Mouse (Mus musculus) embryonic facial prominence, embryonic 14.5 days (tissue): ENCODE data around the gene Lrp6. TPM values are rescaled to one million over a fixed set of nuclear protein-coding genes. Genes with fewer than 3 reads are reported as not detected.
A peak's percentile ranks its signal among the peaks of the same experiment; 100 is the strongest.

Experiments
- ATAC-seq: fragments of 200-750 bp; cut with Nextera tagmentation; 2 replicates; pipeline ENCODE4 v1.8.0; 2017; ENCODE audit warnings: low read depth, moderate number of reproducible peaks, moderate TSS enrichment
- DNase-seq: peaks from one replicate; pipeline ENCODE4 v3.0.0-alpha.2; 2015; ENCODE audit warnings: low spot score
- H3K27ac ChIP-seq: fragments of 300-500 bp; sonication (generic); replicated peaks from 2 replicates; pipeline ENCODE4 v1.5.1; 2014; ENCODE audit warnings: low read depth, mild to moderate bottlenecking, low read length, moderate library complexity
- H3K27me3 ChIP-seq: fragments of 300-500 bp; sonication (generic); replicated peaks from 2 replicates; pipeline ENCODE4 v1.6.1; 2014; ENCODE audit warnings: low read length; ENCODE audit not compliant: control insufficient read depth, insufficient read depth
- H3K36me3 ChIP-seq: fragments of 300-500 bp; sonication (generic); 2 replicates; pipeline ENCODE4 v1.6.1; 2014; ENCODE audit warnings: low read length, mixed read lengths; ENCODE audit not compliant: control insufficient read depth, insufficient read depth
- H3K4me1 ChIP-seq: fragments of 300-500 bp; sonication (generic); 2 replicates; pipeline ENCODE4 v1.6.1; 2014; ENCODE audit warnings: antibody characterized with exemption, low read length; ENCODE audit not compliant: control insufficient read depth, insufficient read depth
- H3K4me2 ChIP-seq: fragments of 300-500 bp; sonication (generic); 2 replicates; pipeline ENCODE4 v1.6.1; 2014; ENCODE audit warnings: low read depth, mild to moderate bottlenecking, low read length, moderate library complexity, mixed read lengths
- H3K4me3 ChIP-seq: fragments of 300-500 bp; sonication (generic); 2 replicates; pipeline ENCODE4 v1.5.1; 2014; ENCODE audit warnings: low read depth, mild to moderate bottlenecking, low read length
- H3K9ac ChIP-seq: fragments of 300-500 bp; sonication (generic); 2 replicates; pipeline ENCODE4 v1.6.1; 2014; ENCODE audit warnings: low read depth, mild to moderate bottlenecking, low read length, moderate library complexity, mixed read lengths
- H3K9me3 ChIP-seq: fragments of 300-500 bp; sonication (generic); 2 replicates; pipeline ENCODE4 v1.6.1; 2016; ENCODE audit warnings: low read length; ENCODE audit not compliant: control insufficient read depth
- WGBS: fragments of 180-500 bp; shearing (Covaris S2); extraction: QIAGEN DNeasy Blood & Tissue Kit; methylation state at CpG from one replicate; pipeline ENCODE4 v1.1.7; 2014; 5-methylcytosine and 5-hydroxymethylcytosine counted together
- polyA plus RNA-seq: library from polyadenylated mRNA; unstranded; fragments of >200 nt; fragmentation: Nextera tagmentation; extraction: Ambion mirVana; gene quantifications from 2 replicates; pipeline ENCODE4 v1.2.1, GENCODE M21; 2014

The Lrp6 gene
- polyA plus RNA-seq = 38.7 and 39.8 TPM in 2 replicates

DNA sequence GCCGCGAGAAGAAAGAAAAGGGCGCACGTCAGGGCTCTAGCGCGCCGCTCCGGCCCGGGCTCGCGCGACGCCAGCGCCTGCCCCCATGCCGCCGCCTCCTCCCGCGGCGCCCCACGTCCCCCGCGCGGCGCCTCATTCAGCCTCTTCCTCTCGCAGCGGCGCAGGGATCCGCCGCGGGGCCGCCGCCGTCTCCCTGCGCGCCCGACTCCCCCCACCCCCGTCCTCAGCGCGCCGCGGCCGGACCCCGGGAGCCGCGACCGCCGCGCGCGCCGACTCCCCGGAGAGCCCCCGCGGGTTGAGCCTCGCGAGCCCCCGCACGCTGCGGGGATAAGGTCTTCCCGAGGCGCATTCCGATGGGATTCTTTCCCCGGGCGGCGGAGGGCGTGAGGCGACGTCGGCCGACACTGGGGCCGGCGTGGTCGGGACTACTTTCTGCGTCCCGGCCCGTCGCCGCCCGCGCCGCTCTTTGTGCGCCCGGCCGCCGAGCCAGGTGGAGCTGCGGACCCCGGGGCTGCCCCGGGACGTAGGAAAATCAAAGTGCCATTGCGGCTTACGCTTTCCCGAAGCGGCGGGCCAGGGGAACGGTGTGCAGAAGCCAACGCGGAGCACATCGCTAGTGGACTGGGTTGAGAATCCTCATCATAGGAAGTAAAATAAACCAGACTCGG is at the start of gene Lrp6:
Lrp6 (minus strand) TSS at position 148 of the 668 bp plus-strand sequence.
- Histone ChIP-seq H3K4me1 (peaks cover 13% of the 10 kb centered on the region), H3K27me3 (no peaks in the 10 kb centered on the region), H3K4me3 (peak within 1 kb of the TSS; percentile 91), H3K9ac (peak within 1 kb of the TSS; percentile 99), H3K27ac (peak within 1 kb of the TSS; percentile 98), H3K4me2 (peak within 1 kb of the TSS; percentile 64), H3K9me3 (no peaks in the 10 kb centered on the region), H3K36me3 (no peaks in the 10 kb centered on the region)
- peak; percentile 95 for ATAC-seq
- under 1% methylated on average over 36 of the region's 99 CpGs for WGBS
- DNase-seq = peak; percentile 94

DNA sequence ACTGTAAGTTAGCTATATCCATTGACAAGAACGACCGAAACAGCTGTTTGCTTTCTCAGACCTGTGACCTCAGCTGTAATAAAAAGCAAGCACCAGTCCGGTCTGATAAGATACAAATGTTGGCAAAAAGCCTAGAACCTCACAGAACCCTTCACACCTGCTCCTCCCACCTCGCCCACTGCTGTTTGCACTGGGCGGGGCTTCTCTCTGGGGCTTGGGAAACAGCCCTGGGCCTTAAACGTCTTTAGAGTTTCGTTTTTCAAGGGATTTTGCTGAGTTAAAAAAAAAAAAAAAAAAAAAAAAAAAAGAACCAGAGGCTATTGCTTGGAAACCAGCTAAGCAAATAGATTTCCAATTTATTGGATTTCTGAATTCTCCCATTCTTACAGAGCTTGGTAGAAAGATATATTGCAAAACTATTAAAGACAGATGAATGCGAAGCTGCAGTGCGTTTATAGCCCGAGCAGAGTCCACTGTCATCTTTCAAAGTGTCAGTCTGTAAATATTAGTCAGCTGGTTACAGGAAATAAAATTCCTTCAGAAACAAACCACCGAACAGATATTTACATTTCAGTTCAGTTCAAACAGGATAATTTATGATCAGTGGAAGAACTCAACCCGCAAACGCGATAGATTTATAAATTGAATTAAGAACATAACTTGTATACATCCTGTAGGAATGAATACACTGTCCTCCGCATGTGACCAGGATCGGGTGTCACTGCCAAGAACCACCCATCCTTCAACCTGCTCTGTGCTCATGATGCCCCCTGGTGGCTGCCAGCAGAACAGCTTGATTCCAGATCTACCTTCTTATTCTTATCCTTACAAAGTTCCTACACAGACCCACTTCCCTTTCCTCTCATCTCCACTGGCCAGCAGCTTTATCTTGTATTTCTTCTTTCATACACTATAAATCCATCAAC is 48.2 kb upstream of the Lrp6 start:
- DNase-seq = peak; percentile 91
- Histone ChIP-seq H3K4me2 (peak overlapping the region; percentile 13; the same call in 1 of the 2 replicates), H3K4me3 (no peak overlapping the region), H3K9me3 (no peaks in the 10 kb centered on the region), H3K4me1 (no peaks in the 10 kb centered on the region), H3K9ac (no peak overlapping the region), H3K36me3 (no peaks in the 10 kb centered on the region), H3K27me3 (no peaks in the 10 kb centered on the region), H3K27ac (no peak overlapping the region)
- peak; percentile 65; the same call in 1 of the 2 replicates for ATAC-seq
- WGBS = 13% methylated on average over 16 of the region's 16 CpGs

DNA sequence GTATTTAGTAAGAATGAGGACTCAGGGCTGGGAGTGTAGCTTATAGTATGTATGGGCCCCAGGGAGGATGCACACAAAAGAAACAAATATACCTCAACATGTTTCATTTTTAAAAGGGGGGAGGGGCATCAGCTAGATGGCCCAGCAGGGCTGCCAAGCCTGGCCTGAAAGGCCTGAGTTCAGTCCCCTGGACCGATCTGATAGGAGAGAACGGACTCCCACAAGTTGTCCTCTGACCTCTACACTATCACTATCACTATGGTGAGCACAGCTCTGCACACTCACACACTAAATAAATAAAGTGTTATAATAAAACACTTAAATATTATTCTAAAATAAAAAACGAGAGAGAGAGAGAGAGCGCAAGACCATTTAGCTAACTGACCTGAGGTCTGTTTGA is 47.6 kb upstream of the Lrp6 start:
- Histone ChIP-seq H3K4me2 (no peak overlapping the region), H3K9me3 (no peaks in the 10 kb centered on the region), H3K27me3 (no peaks in the 10 kb centered on the region), H3K36me3 (no peaks in the 10 kb centered on the region), H3K9ac (no peak overlapping the region), H3K27ac (no peak overlapping the region), H3K4me1 (no peaks in the 10 kb centered on the region), H3K4me3 (no peak overlapping the region)
- ATAC-seq (peak; percentile 20; the same call in 1 of the 2 replicates), DNase-seq (no peak)
- WGBS = 72% methylated on average over 4 of the region's 4 CpGs

DNA sequence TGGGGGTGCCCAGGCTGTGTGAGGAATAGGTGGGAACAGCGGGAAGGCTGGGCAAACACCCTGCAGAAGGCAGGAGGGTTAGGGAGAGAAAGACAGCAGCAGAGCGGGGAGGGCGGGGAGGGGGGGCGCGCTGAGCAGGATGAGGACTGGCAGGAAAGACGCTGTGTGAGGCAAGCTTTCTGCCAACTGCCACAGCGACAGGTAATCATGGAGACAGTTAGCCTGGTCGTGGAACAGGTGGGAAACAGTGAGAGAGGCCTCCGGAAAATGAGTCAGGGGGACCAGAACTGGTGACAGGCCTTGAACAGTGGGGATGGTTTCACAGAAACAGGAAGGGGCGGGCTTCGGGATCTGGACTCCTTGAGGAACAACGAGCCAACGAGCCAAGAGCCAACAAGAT is 45.1 kb upstream of the Lrp6 start:
- H3K27ac ChIP-seq = no peak overlapping the region
- no peak for ATAC-seq
- no peaks in the 10 kb centered on the region for H3K36me3 ChIP-seq
- H3K9ac ChIP-seq = no peak overlapping the region
- H3K9me3 ChIP-seq = no peaks in the 10 kb centered on the region
- H3K4me2 ChIP-seq = no peak overlapping the region
- no peaks in the 10 kb centered on the region for H3K27me3 ChIP-seq
- 70% methylated on average over 13 of the region's 13 CpGs for WGBS
- H3K4me3 ChIP-seq = no peak overlapping the region
- DNase-seq = no peak
- peaks cover 1% of the 10 kb centered on the region; the same call in 1 of the 2 replicates for H3K4me1 ChIP-seq

GRCm38 (mm10) chr6:134610380-134610779 is 43.6 kb upstream of the Lrp6 start:
- DNase-seq (no peak), ATAC-seq (no peak)
- Histone ChIP-seq H3K9ac (no peak overlapping the region), H3K27ac (no peak overlapping the region), H3K36me3 (no peaks in the 10 kb centered on the region), H3K27me3 (no peaks in the 10 kb centered on the region), H3K4me3 (no peak overlapping the region), H3K4me2 (no peak overlapping the region), H3K4me1 (peaks cover 10% of the 10 kb centered on the region), H3K9me3 (no peaks in the 10 kb centered on the region)
- WGBS = 75% methylated on average over 9 of the region's 9 CpGs

DNA sequence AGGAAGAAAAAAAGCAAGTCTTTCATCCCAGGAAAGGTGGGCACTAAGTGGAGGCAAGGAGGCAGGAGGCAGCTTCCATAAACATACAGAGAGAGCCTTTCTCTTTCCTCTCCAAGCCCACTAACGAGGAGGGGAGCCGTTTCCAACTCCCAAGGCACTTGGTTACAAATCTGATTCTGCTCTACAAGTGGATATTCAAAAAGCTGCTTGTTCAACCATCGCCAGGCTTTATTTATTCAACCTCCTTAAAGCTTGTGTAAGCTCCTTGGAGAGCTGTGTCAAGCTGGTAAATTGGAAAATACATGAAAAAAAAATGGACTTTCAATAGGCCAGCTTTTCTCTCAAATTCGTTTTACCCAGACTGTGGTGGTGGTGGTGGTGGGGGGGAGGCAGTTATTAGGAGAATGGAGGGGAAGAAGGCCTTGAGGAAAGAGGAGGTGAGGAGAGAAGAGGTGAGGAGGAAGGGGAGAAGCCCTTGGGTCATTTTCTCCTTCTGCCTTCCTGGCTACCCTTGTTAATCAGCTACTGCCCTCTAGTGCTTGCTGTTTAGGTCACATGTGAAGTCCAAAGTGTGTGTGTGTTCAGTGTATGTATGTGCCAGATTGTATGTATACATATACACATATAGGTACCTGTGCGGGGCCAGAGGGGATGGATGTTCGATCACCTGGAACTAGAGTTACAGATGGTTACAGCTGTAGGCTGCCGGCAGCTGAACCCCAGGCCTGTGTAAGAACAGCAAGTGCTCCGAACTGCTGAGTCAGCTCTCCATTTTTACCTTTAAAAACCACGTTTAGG is 40.4 kb upstream of the Lrp6 start:
- Histone ChIP-seq H3K36me3 (no peaks in the 10 kb centered on the region), H3K4me3 (no peak overlapping the region), H3K27ac (peak overlapping the region; percentile 63), H3K27me3 (no peaks in the 10 kb centered on the region), H3K9ac (no peak overlapping the region), H3K4me1 (peaks cover 10% of the 10 kb centered on the region), H3K4me2 (no peak overlapping the region), H3K9me3 (no peaks in the 10 kb centered on the region)
- 44% methylated on average over 9 of the region's 9 CpGs for WGBS
- DNase-seq = peak; percentile 79
- no peak for ATAC-seq

GRCm38 (mm10) chr6:134606540-134606939 is 39.8 kb upstream of the Lrp6 start:
- H3K36me3 ChIP-seq = no peaks in the 10 kb centered on the region
- no peak overlapping the region for H3K9ac ChIP-seq
- peak; percentile 21 for DNase-seq
- 39% methylated on average over 6 of the region's 6 CpGs for WGBS
- H3K27me3 ChIP-seq = no peaks in the 10 kb centered on the region
- no peaks in the 10 kb centered on the region for H3K9me3 ChIP-seq
- no peak overlapping the region for H3K4me2 ChIP-seq
- peaks cover 16% of the 10 kb centered on the region for H3K4me1 ChIP-seq
- no peak for ATAC-seq
- no peak overlapping the region for H3K4me3 ChIP-seq
- H3K27ac ChIP-seq = peak overlapping the region; percentile 63

DNA sequence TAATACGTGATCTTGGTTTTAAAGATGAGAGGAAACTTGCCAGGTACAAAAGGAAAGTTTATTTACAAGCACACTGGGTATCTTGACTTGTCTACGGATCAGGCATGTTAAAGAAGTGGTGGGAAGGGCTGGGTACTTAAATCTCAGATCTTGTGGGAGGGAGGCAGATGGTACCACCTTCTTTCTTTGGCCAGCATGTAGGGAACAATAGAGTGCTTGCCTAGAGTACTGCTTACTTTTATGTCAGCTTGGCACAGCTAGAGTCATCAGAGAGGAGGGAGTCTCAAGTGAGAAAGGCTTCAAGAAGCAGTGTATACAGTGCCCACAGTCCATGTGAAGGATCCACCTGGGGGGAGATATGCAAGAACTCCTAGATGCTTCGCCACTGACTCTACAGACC is 38.4 kb upstream of the Lrp6 start:
- H3K9ac ChIP-seq = no peak overlapping the region
- peaks cover 16% of the 10 kb centered on the region for H3K4me1 ChIP-seq
- no peaks in the 10 kb centered on the region for H3K9me3 ChIP-seq
- H3K27me3 ChIP-seq = no peaks in the 10 kb centered on the region
- ATAC-seq (no peak), DNase-seq (no peak)
- no peak overlapping the region for H3K27ac ChIP-seq
- WGBS = 85% methylated on average over 3 of the region's 3 CpGs
- H3K4me2 ChIP-seq = no peak overlapping the region
- no peak overlapping the region for H3K4me3 ChIP-seq
- no peaks in the 10 kb centered on the region for H3K36me3 ChIP-seq
